Mouse (Mus musculus) megakaryocyte, embryonic 14.5 days (primary cell): ENCODE results near the gene Mus81.

Experiments
- FLI1 ChIP-seq: IDR thresholded peaks from 2 replicates; pipeline ENCODE4 v1.6.1; 2012; ENCODE audit warnings: low read length, inconsistent platforms, mixed read lengths
- GATA1 ChIP-seq: IDR thresholded peaks from 3 replicates; pipeline ENCODE4 v1.6.1; 2012; ENCODE audit warnings: mixed read lengths, low read length, inconsistent platforms, borderline replicate concordance

DNA sequence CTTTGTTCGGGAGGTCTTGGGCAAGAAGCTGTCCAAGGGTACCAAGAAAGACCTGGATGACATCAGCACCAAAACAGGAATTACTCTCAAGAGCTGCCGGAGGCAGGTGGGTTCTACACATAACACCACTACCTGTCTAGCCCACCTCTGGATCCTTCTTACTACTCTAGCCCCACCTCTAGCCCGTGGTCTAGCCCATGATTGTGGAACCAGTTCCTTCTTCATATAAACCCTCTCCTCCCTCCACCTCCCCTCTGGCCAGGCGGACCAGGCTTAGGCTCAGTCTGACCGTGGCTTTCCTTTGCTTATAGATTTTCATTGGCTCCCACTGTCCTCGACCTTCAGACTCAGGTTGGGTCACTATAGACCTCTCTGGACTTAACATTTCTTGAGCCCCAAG is 26.8 kb downstream of the Mus81 start:
- TF ChIP-seq GATA1 (no peak), FLI1 (no peak)
